Mouse (Mus musculus) liver, embryonic 15.5 days (tissue): Measurements from ENCODE around the gene Chaf1b. TPM values are rescaled to one million over a fixed set of nuclear protein-coding genes. Genes with fewer than 3 reads are reported as not detected.

Experiments
- polyA plus RNA-seq: library from polyadenylated mRNA; unstranded; fragments of >200 nt; fragmentation: Nextera tagmentation; extraction: Ambion mirVana; gene quantifications from 2 replicates; pipeline ENCODE4 v1.2.1, GENCODE M21; 2015

Chaf1b gene
- polyA plus RNA-seq, 1 experiment from 2014 or later = 40.3 TPM

Other genes starting within 250 kb of the Chaf1b start
- gene Cbr3, start 200.7 kb upstream of the Chaf1b start, polyA plus RNA-seq = 0.38 and 0.48 TPM in 2 replicates
- 12.2 and 15.8 TPM in 2 replicates for gene Dop1b, start 172.0 kb upstream of the Chaf1b start, polyA plus RNA-seq
- 16.0 and 16.1 TPM in 2 replicates for gene Morc3, start 51.8 kb upstream of the Chaf1b start, polyA plus RNA-seq
- gene Cldn14, start 124.9 kb downstream of the Chaf1b start, polyA plus RNA-seq = 2.2 and 3.9 TPM in 2 replicates
- gene Sim2, start 201.0 kb downstream of the Chaf1b start, polyA plus RNA-seq = not detected in 2 replicates